Mouse (Mus musculus): ENCODE data around the gene Nova1. TPM values are rescaled to one million over a fixed set of nuclear protein-coding genes. Genes with fewer than 3 reads are reported as not detected.

The Nova1 gene
- 125 and 130 TPM in 2 replicates for polyA plus RNA-seq (2014; fragmentation: Nextera tagmentation; extraction: Ambion mirVana)

DNA sequence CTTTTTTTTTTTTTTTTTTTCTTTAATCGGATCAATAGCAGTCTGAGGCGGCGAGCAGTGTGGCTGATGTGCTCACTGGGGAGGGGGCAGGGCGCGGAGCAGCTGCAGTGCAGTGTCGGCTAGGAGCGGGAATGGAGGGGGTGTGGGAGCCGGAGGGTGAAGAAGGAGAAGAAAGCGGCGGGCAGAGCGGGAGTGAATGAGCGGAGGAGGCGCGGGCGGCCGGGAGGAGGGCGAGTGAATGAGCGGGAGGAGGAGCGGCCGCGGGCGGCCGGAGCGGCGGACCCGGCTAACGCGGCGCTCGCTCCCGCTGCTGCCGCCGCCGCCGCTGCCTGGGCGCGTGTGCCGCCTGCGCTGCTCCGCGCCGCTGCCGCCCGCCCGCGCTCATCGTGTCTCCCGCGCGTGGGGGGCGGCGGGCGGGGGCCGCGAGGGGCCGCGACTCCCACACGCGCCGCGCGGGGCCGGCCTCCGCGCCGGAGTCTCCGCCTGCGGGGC lies at the start of gene Nova1:
TSS of gene Nova1 (minus strand) at position 74 of the 492 bp plus-strand sequence.
- peaks cover 13% of the 10 kb centered on the region; the same call in 1 of the 2 replicates for H3K4me1 ChIP-seq (replicated peaks; ENCODE audit: control insufficient read depth, insufficient read depth, low read length)
- DNase-seq (ENCODE audit: low spot score) (no peak), ATAC-seq (ENCODE audit: low FRiP score) (peak; percentile 89)
- under 1% methylated on average over 24 of the region's 68 CpGs for WGBS
- H3K27ac ChIP-seq = peak within 1 kb of the TSS; percentile 100
- H3K4me2 ChIP-seq (replicated peaks) = peak within 1 kb of the TSS; percentile 71
- no peaks in the 10 kb centered on the region for H3K36me3 ChIP-seq (replicated peaks; ENCODE audit: control insufficient read depth, insufficient read depth)
- H3K27me3 ChIP-seq (ENCODE audit: control insufficient read depth, insufficient read depth, low read length) = no peaks in the 10 kb centered on the region
- H3K9ac ChIP-seq = peak within 1 kb of the TSS; percentile 100
- no peaks in the 10 kb centered on the region for H3K9me3 ChIP-seq (ENCODE audit: control insufficient read depth, low read length)
- peak within 1 kb of the TSS; percentile 93 for H3K4me3 ChIP-seq (replicated peaks; ENCODE audit: low read length)

- Histone ChIP-seq H3K9me3 (ENCODE audit: control insufficient read depth, low read length) (no peaks in the 10 kb centered on the region), H3K4me3 (replicated peaks; ENCODE audit: low read length) (peak overlapping the region; percentile 93), H3K27me3 (ENCODE audit: control insufficient read depth, insufficient read depth, low read length) (no peaks in the 10 kb centered on the region), H3K4me1 (replicated peaks; ENCODE audit: control insufficient read depth, insufficient read depth, low read length) (peaks cover 12% of the 10 kb centered on the region; the same call in 1 of the 2 replicates), H3K4me2 (replicated peaks) (peak overlapping the region; percentile 71), H3K27ac (peak overlapping the region; percentile 100), H3K9ac (peak overlapping the region; percentile 100), H3K36me3 (replicated peaks; ENCODE audit: control insufficient read depth, insufficient read depth) (no peaks in the 10 kb centered on the region)
- WGBS = under 1% methylated on average over 52 of the region's 57 CpGs
- DNase-seq (ENCODE audit: low spot score) (peak; percentile 95), ATAC-seq (ENCODE audit: low FRiP score) (peak; percentile 95)
Observed at GRCm38 (mm10) chr12:46819348-46820022, 756 bp upstream of the Nova1 start.

GRCm38 (mm10) chr12:46818021-46818855 lies 491 bp downstream of the Nova1 start:
- H3K9ac ChIP-seq = peak overlapping the region; percentile 100
- no peaks in the 10 kb centered on the region for H3K27me3 ChIP-seq (ENCODE audit: control insufficient read depth, insufficient read depth, low read length)
- peak overlapping the region; percentile 93 for H3K4me3 ChIP-seq (replicated peaks; ENCODE audit: low read length)
- WGBS = under 1% methylated on average over 47 of the region's 61 CpGs
- no peaks in the 10 kb centered on the region for H3K36me3 ChIP-seq (replicated peaks; ENCODE audit: control insufficient read depth, insufficient read depth)
- peaks cover 13% of the 10 kb centered on the region; the same call in 1 of the 2 replicates for H3K4me1 ChIP-seq (replicated peaks; ENCODE audit: control insufficient read depth, insufficient read depth, low read length)
- no peaks in the 10 kb centered on the region for H3K9me3 ChIP-seq (ENCODE audit: control insufficient read depth, low read length)
- DNase-seq (ENCODE audit: low spot score) (peak; percentile 68), ATAC-seq (ENCODE audit: low FRiP score) (peak; percentile 49)
- H3K4me2 ChIP-seq (replicated peaks) = peak overlapping the region; percentile 71
- peak overlapping the region; percentile 100 for H3K27ac ChIP-seq

- no peaks in the 10 kb centered on the region for H3K27me3 ChIP-seq (ENCODE audit: control insufficient read depth, insufficient read depth, low read length)
- WGBS = 3% methylated on average over 14 of the region's 14 CpGs
- H3K27ac ChIP-seq = peak overlapping the region; percentile 100
- no peaks in the 10 kb centered on the region for H3K36me3 ChIP-seq (replicated peaks; ENCODE audit: control insufficient read depth, insufficient read depth)
- ATAC-seq (ENCODE audit: low FRiP score) (no peak), DNase-seq (ENCODE audit: low spot score) (peak; percentile 71)
- peak overlapping the region; percentile 100 for H3K9ac ChIP-seq
- H3K4me1 ChIP-seq (replicated peaks; ENCODE audit: control insufficient read depth, insufficient read depth, low read length) = peaks cover 13% of the 10 kb centered on the region; the same call in 1 of the 2 replicates
- H3K4me2 ChIP-seq (replicated peaks) = peak overlapping the region; percentile 71
- H3K4me3 ChIP-seq (replicated peaks; ENCODE audit: low read length) = peak overlapping the region; percentile 93
- H3K9me3 ChIP-seq (ENCODE audit: control insufficient read depth, low read length) = no peaks in the 10 kb centered on the region
Observed at GRCm38 (mm10) chr12:46817211-46817803, 1.4 kb downstream of the Nova1 start.

DNA sequence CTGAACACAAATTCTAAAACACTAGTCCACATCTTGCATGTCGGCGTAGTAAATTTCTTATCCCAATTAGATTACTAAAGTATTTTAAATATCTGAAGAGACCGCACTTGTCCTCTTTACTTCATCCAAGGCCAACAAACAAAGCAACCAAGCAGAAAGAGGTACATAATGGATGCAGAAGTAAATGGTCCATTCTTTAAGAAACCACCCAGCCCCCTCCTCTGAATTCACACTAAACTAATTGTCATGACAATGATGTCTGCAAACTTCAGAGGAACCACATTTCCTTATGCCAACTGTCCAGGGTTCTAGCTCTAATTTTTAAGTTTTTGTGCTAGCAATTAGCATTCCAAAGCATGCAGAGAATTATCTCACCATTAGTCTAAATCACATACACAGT lies 2.4 kb downstream of the Nova1 start:
- 30% methylated on average over 3 of the region's 3 CpGs for WGBS
- peaks cover 22% of the 10 kb centered on the region for H3K4me1 ChIP-seq (replicated peaks; ENCODE audit: control insufficient read depth, insufficient read depth, low read length)
- H3K9ac ChIP-seq = peak overlapping the region; percentile 100
- peak overlapping the region; percentile 71 for H3K4me2 ChIP-seq (replicated peaks)
- peaks cover 3% of the 10 kb centered on the region; the same call in 1 of the 2 replicates for H3K36me3 ChIP-seq (replicated peaks; ENCODE audit: control insufficient read depth, insufficient read depth)
- no peaks in the 10 kb centered on the region for H3K27me3 ChIP-seq (ENCODE audit: control insufficient read depth, insufficient read depth, low read length)
- H3K9me3 ChIP-seq (ENCODE audit: control insufficient read depth, low read length) = no peaks in the 10 kb centered on the region
- ATAC-seq (ENCODE audit: low FRiP score) (no peak), DNase-seq (ENCODE audit: low spot score) (no peak)
- H3K4me3 ChIP-seq (replicated peaks; ENCODE audit: low read length) = peak overlapping the region; percentile 93
- H3K27ac ChIP-seq = peak overlapping the region; percentile 100

DNA sequence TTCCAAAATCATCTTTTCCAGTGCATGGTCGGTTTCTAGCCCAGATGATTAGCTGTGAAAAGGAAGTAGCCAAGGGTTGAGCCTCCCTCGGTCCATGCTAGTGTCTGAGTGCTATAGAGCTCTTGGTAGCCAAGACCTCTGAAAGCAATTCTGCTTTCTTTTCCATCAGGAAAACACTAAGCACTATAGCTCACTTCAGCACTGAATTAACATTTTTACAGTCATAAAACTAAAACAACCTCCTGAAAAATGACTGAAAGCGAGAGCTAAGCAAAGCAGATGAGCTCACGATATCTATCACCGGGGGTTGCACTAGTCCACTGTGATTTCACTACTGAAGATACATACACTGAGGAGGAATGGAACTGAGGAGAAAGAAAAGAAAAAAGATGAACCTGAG lies 3.0 kb downstream of the Nova1 start:
- 21% methylated on average over 5 of the region's 5 CpGs for WGBS
- peaks cover 22% of the 10 kb centered on the region for H3K4me1 ChIP-seq (replicated peaks; ENCODE audit: control insufficient read depth, insufficient read depth, low read length)
- no peaks in the 10 kb centered on the region for H3K9me3 ChIP-seq (ENCODE audit: control insufficient read depth, low read length)
- peak overlapping the region; percentile 100 for H3K9ac ChIP-seq
- H3K4me2 ChIP-seq (replicated peaks) = peak overlapping the region; percentile 71
- DNase-seq (ENCODE audit: low spot score) (no peak), ATAC-seq (ENCODE audit: low FRiP score) (no peak)
- peak overlapping the region; percentile 93 for H3K4me3 ChIP-seq (replicated peaks; ENCODE audit: low read length)
- peak overlapping the region; percentile 100 for H3K27ac ChIP-seq
- no peaks in the 10 kb centered on the region for H3K27me3 ChIP-seq (ENCODE audit: control insufficient read depth, insufficient read depth, low read length)
- peaks cover 4% of the 10 kb centered on the region; the same call in 1 of the 2 replicates for H3K36me3 ChIP-seq (replicated peaks; ENCODE audit: control insufficient read depth, insufficient read depth)

GRCm38 (mm10) chr12:46814820-46815219 lies 3.9 kb downstream of the Nova1 start:
- H3K4me3 ChIP-seq (replicated peaks; ENCODE audit: low read length) = peak overlapping the region; percentile 93
- WGBS = 65% methylated on average over 4 of the region's 4 CpGs
- DNase-seq (ENCODE audit: low spot score) = no peak
- H3K9me3 ChIP-seq (ENCODE audit: control insufficient read depth, low read length) = no peaks in the 10 kb centered on the region
- H3K27ac ChIP-seq = peak overlapping the region; percentile 100
- H3K9ac ChIP-seq = peak overlapping the region; percentile 100
- peaks cover 10% of the 10 kb centered on the region for H3K36me3 ChIP-seq (replicated peaks; ENCODE audit: control insufficient read depth, insufficient read depth)
- H3K4me1 ChIP-seq (replicated peaks; ENCODE audit: control insufficient read depth, insufficient read depth, low read length) = peaks cover 18% of the 10 kb centered on the region
- H3K4me2 ChIP-seq (replicated peaks) = peak overlapping the region; percentile 71
- no peaks in the 10 kb centered on the region for H3K27me3 ChIP-seq (ENCODE audit: control insufficient read depth, insufficient read depth, low read length)
- ATAC-seq (ENCODE audit: low FRiP score) = no peak

- Histone ChIP-seq H3K4me3 (replicated peaks; ENCODE audit: low read length) (no peak overlapping the region), H3K4me1 (replicated peaks; ENCODE audit: control insufficient read depth, insufficient read depth, low read length) (no peaks in the 10 kb centered on the region), H3K4me2 (replicated peaks) (no peak overlapping the region), H3K36me3 (replicated peaks; ENCODE audit: control insufficient read depth, insufficient read depth) (no peaks in the 10 kb centered on the region), H3K27ac (no peak overlapping the region), H3K9ac (no peak overlapping the region), H3K27me3 (ENCODE audit: control insufficient read depth, insufficient read depth, low read length) (no peaks in the 10 kb centered on the region), H3K9me3 (ENCODE audit: control insufficient read depth, low read length) (no peaks in the 10 kb centered on the region)
- DNase-seq (ENCODE audit: low spot score) (no peak), ATAC-seq (ENCODE audit: low FRiP score) (no peak)
- 89% methylated on average over 1 of the region's 1 CpGs for WGBS
Observed at GRCm38 (mm10) chr12:46801311-46801710, 17.4 kb downstream of the Nova1 start.

All from hindbrain, embryonic 14.5 days (tissue).